Mouse (Mus musculus): ENCODE data around the gene Slc15a1. TPM values are rescaled to one million over a fixed set of nuclear protein-coding genes. Genes with fewer than 3 reads are reported as not detected.

The Slc15a1 gene
- polyA plus RNA-seq, 1 experiment from 2014 or later = 0.74 TPM

GRCm38 (mm10) chr14:121458521-121458920 is 46.5 kb downstream of the Slc15a1 start:
- no peak for DNase-seq (ENCODE audit: low spot score)
- no peak for ATAC-seq (replicated peaks; ENCODE audit: low FRiP score, low read depth)
- no peak overlapping the region for H3K27ac ChIP-seq
- H3K4me3 ChIP-seq (replicated peaks; ENCODE audit: low read depth, low read length) = no peak overlapping the region
- WGBS = 88% methylated on average over 1 of the region's 1 CpGs
- TF ChIP-seq CTCF (IDR thresholded peaks at IDR 0.05; ENCODE audit: low read depth) = no peak
- no peaks in the 10 kb centered on the region for H3K9me3 ChIP-seq (replicated peaks; ENCODE audit: low read length)
- no peak overlapping the region for H3K4me2 ChIP-seq (ENCODE audit: low read length)
- H3K4me1 ChIP-seq (replicated peaks; ENCODE audit: insufficient read depth, low read length) = no peaks in the 10 kb centered on the region
- H3K36me3 ChIP-seq (ENCODE audit: insufficient read depth, low read length) = no peaks in the 10 kb centered on the region
- H3K27me3 ChIP-seq (ENCODE audit: insufficient read depth, low read length) = no peaks in the 10 kb centered on the region
- H3K9ac ChIP-seq (ENCODE audit: low read depth, low read length) = no peak overlapping the region

GRCm38 (mm10) chr14:121457536-121457935 is 47.5 kb downstream of the Slc15a1 start:
- DNase-seq (ENCODE audit: low spot score) = no peak
- no peaks in the 10 kb centered on the region for H3K36me3 ChIP-seq (ENCODE audit: insufficient read depth, low read length)
- WGBS = 73% methylated on average over 6 of the region's 6 CpGs

DNA sequence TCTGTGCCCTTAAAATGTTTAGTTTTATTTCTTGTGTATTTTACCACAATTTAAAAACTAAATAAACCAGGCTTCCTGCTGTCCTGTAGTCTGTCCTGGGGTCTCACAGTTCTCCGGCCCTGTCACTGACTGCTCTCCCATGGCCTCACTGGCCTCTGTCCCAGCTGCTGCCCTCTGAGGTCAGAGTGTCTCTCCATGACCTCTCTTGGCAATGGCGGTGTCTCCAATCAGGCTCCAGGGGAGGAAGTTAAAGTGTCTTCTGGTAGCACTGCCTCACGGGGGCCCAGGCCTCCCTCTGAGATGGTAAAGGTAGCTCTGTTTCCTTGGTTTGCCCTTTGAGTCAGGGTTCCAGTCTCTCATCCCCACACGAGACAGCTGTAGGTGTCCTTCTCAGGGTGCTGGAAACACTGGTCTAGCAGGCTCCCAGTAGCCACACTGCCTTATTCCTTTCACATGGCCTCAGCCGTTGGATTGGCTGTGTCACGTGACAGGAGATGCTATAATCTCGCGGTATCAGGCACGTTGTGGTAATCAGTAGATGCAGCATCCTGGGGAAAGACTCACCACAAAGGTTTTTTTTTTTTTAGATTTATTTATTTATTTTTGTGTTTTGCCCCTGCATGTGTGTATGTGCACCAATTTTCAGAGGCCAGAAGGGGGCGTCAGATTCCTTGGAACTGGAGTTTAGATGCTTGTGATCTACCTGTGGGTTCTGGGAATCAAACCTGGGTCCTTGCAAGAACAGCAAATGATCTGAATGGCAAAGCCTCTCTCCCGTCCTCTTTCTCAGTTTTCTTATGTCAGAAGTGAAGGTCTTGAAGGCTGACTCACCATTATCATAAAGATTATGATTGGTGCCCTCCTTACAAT is 48.4 kb downstream of the Slc15a1 start:
- H3K9me3 ChIP-seq (replicated peaks; ENCODE audit: low read length) = no peaks in the 10 kb centered on the region
- no peak for DNase-seq (ENCODE audit: low spot score)

More at GRCm38 (mm10) chr14:121457536-121457935, 47.5 kb downstream of the Slc15a1 start:
- Histone ChIP-seq H3K9me3 (replicated peaks; ENCODE audit: low read length) (no peaks in the 10 kb centered on the region), H3K27me3 (ENCODE audit: insufficient read depth, low read length) (no peaks in the 10 kb centered on the region), H3K9ac (ENCODE audit: low read depth, low read length) (no peak overlapping the region), H3K4me1 (replicated peaks; ENCODE audit: insufficient read depth, low read length) (no peaks in the 10 kb centered on the region), H3K4me2 (ENCODE audit: low read length) (no peak overlapping the region), H3K27ac (no peak overlapping the region), H3K4me3 (replicated peaks; ENCODE audit: low read depth, low read length) (no peak overlapping the region)
- no peak for TF ChIP-seq CTCF (IDR thresholded peaks at IDR 0.05; ENCODE audit: low read depth)
- ATAC-seq (replicated peaks; ENCODE audit: low FRiP score, low read depth) = no peak

GRCm38 (mm10) chr14:121455976-121456375 is 49.1 kb downstream of the Slc15a1 start:
- Histone ChIP-seq H3K27ac (no peak overlapping the region), H3K4me1 (replicated peaks; ENCODE audit: insufficient read depth, low read length) (no peaks in the 10 kb centered on the region), H3K9ac (ENCODE audit: low read depth, low read length) (no peak overlapping the region), H3K27me3 (ENCODE audit: insufficient read depth, low read length) (no peaks in the 10 kb centered on the region), H3K9me3 (replicated peaks; ENCODE audit: low read length) (no peaks in the 10 kb centered on the region), H3K36me3 (ENCODE audit: insufficient read depth, low read length) (no peaks in the 10 kb centered on the region), H3K4me3 (replicated peaks; ENCODE audit: low read depth, low read length) (no peak overlapping the region), H3K4me2 (ENCODE audit: low read length) (no peak overlapping the region)
- no peak for TF ChIP-seq CTCF (IDR thresholded peaks at IDR 0.05; ENCODE audit: low read depth)
- no peak for DNase-seq (ENCODE audit: low spot score)
- no peak for ATAC-seq (replicated peaks; ENCODE audit: low FRiP score, low read depth)
- 77% methylated on average over 15 of the region's 15 CpGs for WGBS

More for the DNA sequence above, 48.4 kb downstream of the Slc15a1 start:
- ATAC-seq (replicated peaks; ENCODE audit: low FRiP score, low read depth) = no peak
- Histone ChIP-seq H3K27me3 (ENCODE audit: insufficient read depth, low read length) (no peaks in the 10 kb centered on the region), H3K4me3 (replicated peaks; ENCODE audit: low read depth, low read length) (no peak overlapping the region), H3K27ac (no peak overlapping the region), H3K4me1 (replicated peaks; ENCODE audit: insufficient read depth, low read length) (no peaks in the 10 kb centered on the region), H3K36me3 (ENCODE audit: insufficient read depth, low read length) (no peaks in the 10 kb centered on the region), H3K4me2 (ENCODE audit: low read length) (no peak overlapping the region), H3K9ac (ENCODE audit: low read depth, low read length) (no peak overlapping the region)
- no peak for TF ChIP-seq CTCF (IDR thresholded peaks at IDR 0.05; ENCODE audit: low read depth)
- WGBS = 82% methylated on average over 11 of the region's 11 CpGs

GRCm38 (mm10) chr14:121455527-121455926 is 49.5 kb downstream of the Slc15a1 start:
- 14% methylated on average over 6 of the region's 6 CpGs for WGBS
- H3K4me2 ChIP-seq (ENCODE audit: low read length) = no peak overlapping the region
- no peaks in the 10 kb centered on the region for H3K27me3 ChIP-seq (ENCODE audit: insufficient read depth, low read length)
- ATAC-seq (replicated peaks; ENCODE audit: low FRiP score, low read depth) (no peak), DNase-seq (ENCODE audit: low spot score) (peak; percentile 68)
- no peaks in the 10 kb centered on the region for H3K36me3 ChIP-seq (ENCODE audit: insufficient read depth, low read length)
- no peaks in the 10 kb centered on the region for H3K9me3 ChIP-seq (replicated peaks; ENCODE audit: low read length)
- no peak overlapping the region for H3K9ac ChIP-seq (ENCODE audit: low read depth, low read length)
- TF ChIP-seq CTCF (IDR thresholded peaks at IDR 0.05; ENCODE audit: low read depth) = peak; percentile 94
- H3K4me1 ChIP-seq (replicated peaks; ENCODE audit: insufficient read depth, low read length) = no peaks in the 10 kb centered on the region
- H3K27ac ChIP-seq = no peak overlapping the region
- H3K4me3 ChIP-seq (replicated peaks; ENCODE audit: low read depth, low read length) = no peak overlapping the region

DNA sequence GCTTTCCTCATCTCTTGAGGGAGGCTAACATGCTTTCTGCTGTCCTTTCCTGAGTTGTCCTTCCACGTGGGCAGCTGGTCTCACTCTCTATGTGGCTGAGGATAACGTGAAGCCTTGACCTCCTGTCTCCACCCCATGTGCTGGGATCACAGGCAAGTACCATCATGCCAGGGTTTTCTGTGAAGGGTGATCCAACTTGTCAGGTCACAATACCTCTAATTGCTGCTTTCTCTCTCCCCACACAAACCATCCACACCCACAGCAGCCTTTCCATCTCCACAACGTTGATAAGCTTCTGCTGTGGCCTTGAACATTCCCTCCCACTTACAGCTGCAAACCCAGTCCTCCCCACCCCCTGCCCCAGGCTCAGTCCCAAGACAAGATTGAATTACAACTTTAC is 51.9 kb downstream of the Slc15a1 start:
- Histone ChIP-seq H3K27ac (no peak overlapping the region), H3K9me3 (replicated peaks; ENCODE audit: low read length) (no peaks in the 10 kb centered on the region), H3K27me3 (ENCODE audit: insufficient read depth, low read length) (no peaks in the 10 kb centered on the region), H3K36me3 (ENCODE audit: insufficient read depth, low read length) (no peaks in the 10 kb centered on the region), H3K4me2 (ENCODE audit: low read length) (no peak overlapping the region), H3K9ac (ENCODE audit: low read depth, low read length) (no peak overlapping the region), H3K4me1 (replicated peaks; ENCODE audit: insufficient read depth, low read length) (no peaks in the 10 kb centered on the region), H3K4me3 (replicated peaks; ENCODE audit: low read depth, low read length) (no peak overlapping the region)
- peak; percentile 44; the same call in 1 of the 2 replicates for ATAC-seq (replicated peaks; ENCODE audit: low FRiP score, low read depth)
- no peak for TF ChIP-seq CTCF (IDR thresholded peaks at IDR 0.05; ENCODE audit: low read depth)
- 25% methylated on average over 3 of the region's 3 CpGs for WGBS
- no peak for DNase-seq (ENCODE audit: low spot score)

All from kidney, postnatal 0 days (tissue).